Mouse (Mus musculus) embryonic fibroblast, embryonic 13.5 days (primary cell): Measurements from ENCODE around the gene Zfp597.

Experiments used
- CTCF ChIP-seq: IDR thresholded peaks from 2 replicates; pipeline ENCODE4 v1.5.1; 2011; ENCODE audit warnings: mild to moderate bottlenecking, control low read depth, low read length, moderate library complexity, borderline replicate concordance; ENCODE audit not compliant: insufficient read depth
- POLR2A ChIP-seq: IDR thresholded peaks from 2 replicates; pipeline ENCODE4 v1.6.1; 2011; ENCODE audit warnings: low read depth, mild to moderate bottlenecking, control low read depth, low read length, moderate library complexity

GRCm38 (mm10) chr16:3923515-3923914 lies 39.2 kb upstream of the Zfp597 start:
- TF ChIP-seq POLR2A (no peak), CTCF (no peak)
